Comparison of ENCODE assay signal across 8 mouse cellular contexts in the genomic region with DNA sequence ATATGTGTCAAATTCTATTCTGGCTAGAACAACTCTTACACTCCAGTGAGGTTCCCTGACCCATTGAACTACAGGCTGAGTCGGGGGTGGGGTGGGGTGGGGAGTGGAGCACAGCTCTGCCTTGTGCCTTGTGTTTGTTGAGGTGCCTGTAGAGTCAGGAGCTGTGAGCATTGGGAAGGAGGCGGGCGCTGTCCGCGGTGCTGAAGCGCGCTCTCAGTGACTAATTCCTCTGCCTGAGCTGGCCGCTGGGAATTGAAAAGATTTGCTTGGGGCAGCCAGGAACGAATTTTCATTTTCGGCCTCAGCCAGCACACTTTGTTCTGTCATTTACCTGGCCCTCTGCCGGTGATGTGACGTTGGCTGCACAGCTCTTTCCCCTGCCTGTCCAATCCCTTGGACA. TPM values are rescaled to one million over a fixed set of nuclear protein-coding genes. Genes with fewer than 3 reads are reported as not detected.
DNase-seq lines count a peak whose midpoint lies in the region; ATAC-seq and TF ChIP-seq lines count a peak whose summit lies in the region.

No protein-coding gene starts in this region.

- H3K4me3 ChIP-seq in intestine, embryonic 15.5 days (replicated peaks): no peak overlapping the region
- H3K4me3 ChIP-seq in lung, embryonic 14.5 days (ENCODE audit: low read depth, low read length): no peak overlapping the region

- H3K4me1 ChIP-seq in intestine, embryonic 15.5 days (replicated peaks): no peaks in the 10 kb centered on the region
- H3K4me1 ChIP-seq in lung, embryonic 14.5 days (ENCODE audit: insufficient read depth): no peaks in the 10 kb centered on the region

- no peak overlapping the region for H3K4me2 ChIP-seq in intestine, embryonic 15.5 days (replicated peaks)
- H3K4me2 ChIP-seq in lung, embryonic 14.5 days: no peak overlapping the region

- WGBS in intestine, embryonic 15.5 days: 5% methylated on average over 12 of the region's 12 CpGs
- WGBS in lung, embryonic 14.5 days: 4% methylated on average over 12 of the region's 12 CpGs

- 0 out of 2 replicates have a peak, but pooled peaks cover 3% of the 10 kb centered on the region for H3K27me3 ChIP-seq in intestine, embryonic 15.5 days (replicated peaks)
- no peaks in the 10 kb centered on the region for H3K27me3 ChIP-seq in lung, embryonic 14.5 days (ENCODE audit: insufficient read depth, low read length)

- no peak for TF ChIP-seq CTCF in lung, embryonic 14.5 days (IDR thresholded peaks at IDR 0.05; ENCODE audit: low read depth)

- DNase-seq in left cerebral cortex, adult 18-20 months (ENCODE audit: low spot score in 2 of 2): peak; percentile 43 to 53
- DNase-seq in left cerebral cortex, adult 11 months (ENCODE audit: low spot score): no peak
- DNase-seq in adipocyte (ENCODE audit: low spot score): peak; percentile 78
- DNase-seq in fibroblast of lung, adult 2 months (ENCODE audit: low read depth): peak; percentile 20
- peak; percentile 92 for DNase-seq in lung, embryonic 14.5 days
- peak; percentile 57 to 71 for DNase-seq in right cerebral cortex, adult 2 months (ENCODE audit: low spot score in 2 of 2)

- H3K36me3 ChIP-seq in intestine, embryonic 15.5 days: no peaks in the 10 kb centered on the region
- no peaks in the 10 kb centered on the region for H3K36me3 ChIP-seq in lung, embryonic 14.5 days (ENCODE audit: insufficient read depth)

- no peak overlapping the region for H3K27ac ChIP-seq in intestine, embryonic 15.5 days
- H3K27ac ChIP-seq in lung, embryonic 14.5 days (ENCODE audit: low read depth): no peak overlapping the region

- H3K9me3 ChIP-seq in intestine, embryonic 15.5 days: no peaks in the 10 kb centered on the region
- no peaks in the 10 kb centered on the region for H3K9me3 ChIP-seq in lung, embryonic 14.5 days (ENCODE audit: low read depth, low read length)

- no peak overlapping the region for H3K9ac ChIP-seq in intestine, embryonic 15.5 days
- no peak overlapping the region for H3K9ac ChIP-seq in lung, embryonic 14.5 days

- ATAC-seq in intestine, embryonic 15.5 days: 0 out of 2 replicates have a peak, but pooled peaks have one; percentile 30
- no peak for ATAC-seq in lung, embryonic 14.5 days (ENCODE audit: insufficient read depth)
- ATAC-seq in erythroid progenitor cell, adult 5-6 weeks (replicated peaks; ENCODE audit: low FRiP score, poor library complexity, severe bottlenecking): no peak

RNA-seq across cellular contexts. Expression of gene Prdm11, which starts 25.7 kb away (rescaled TPM):
- 10 to 100 TPM; 21.1 to 22.5 TPM for total RNA-seq in left cerebral cortex, adult 18-20 months (2021)
- 8.0 and 8.6 TPM in 2 replicates for polyA plus RNA-seq in intestine, embryonic 15.5 days (2015; fragmentation: Nextera tagmentation; extraction: Ambion mirVana)
- 4.4 and 4.8 TPM in 2 replicates for polyA plus RNA-seq in lung, embryonic 14.5 days (2014; fragmentation: Nextera tagmentation; extraction: Ambion mirVana)
- total RNA-seq in erythroid progenitor cell, adult 5-6 weeks (2015; ENCODE audit: low replicate concordance): 0.84 and 2.2 TPM in 2 replicates
- total RNA-seq in erythroid progenitor cell, adult 5-6 weeks (2017; ENCODE audit: low replicate concordance): 0.26 and 7.7 TPM in 2 replicates
